Mouse (Mus musculus): ENCODE results near the gene Orc1. TPM values are rescaled to one million over a fixed set of nuclear protein-coding genes. Genes with fewer than 3 reads are reported as not detected.
A peak's percentile ranks its signal among the peaks of the same experiment; 100 is the strongest.

The Orc1 gene
- total and polyA plus RNA-seq, 2 experiments from 2014 or later = 0.85 to 1.5 TPM

- Histone ChIP-seq H3K9me3 (ENCODE audit: low read length) (no peaks in the 10 kb centered on the region), H3K4me3 (ENCODE audit: low read depth, low read length) (no peak overlapping the region), H3K9ac (no peak overlapping the region), H3K27me3 (ENCODE audit: insufficient read depth, low read length) (no peaks in the 10 kb centered on the region), H3K27ac (ENCODE audit: low read depth, low read length) (no peak overlapping the region), H3K36me3 (ENCODE audit: insufficient read depth) (peaks cover 47% of the 10 kb centered on the region), H3K4me2 (ENCODE audit: low read depth) (no peak overlapping the region), H3K4me1 (ENCODE audit: insufficient read depth) (no peaks in the 10 kb centered on the region)
- no peak for ATAC-seq
- no peak for TF ChIP-seq CTCF (IDR thresholded peaks at IDR 0.05; ENCODE audit: low read depth)
- DNase-seq = no peak
- 47% methylated on average over 4 of the region's 4 CpGs for WGBS
These were observed 55.5 kb downstream of the Orc1 start for GRCm38 (mm10) chr4:108634696-108635095.

DNA sequence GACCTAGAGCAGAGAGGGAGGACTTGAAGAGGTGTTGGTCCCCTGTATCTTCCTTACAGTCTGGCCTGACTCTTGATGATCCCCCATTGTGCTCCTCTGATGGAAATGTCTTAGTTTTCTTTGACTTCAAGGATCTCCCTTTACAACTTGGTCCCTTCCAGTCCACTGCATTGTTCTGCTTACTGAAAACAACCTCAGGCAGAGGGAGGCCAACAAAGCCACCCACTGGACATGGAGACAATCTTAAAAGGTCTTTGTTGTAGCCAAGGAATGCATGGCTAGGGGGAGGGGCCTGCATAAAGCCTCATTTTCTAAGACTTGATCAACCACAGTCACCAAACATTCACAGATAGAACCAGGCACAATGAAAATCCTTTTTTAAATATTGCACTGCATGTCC lies 55.9 kb downstream of the Orc1 start:
- Histone ChIP-seq H3K4me3 (ENCODE audit: low read depth, low read length) (no peak overlapping the region), H3K9ac (no peak overlapping the region), H3K9me3 (ENCODE audit: low read length) (no peaks in the 10 kb centered on the region), H3K4me1 (ENCODE audit: insufficient read depth) (no peaks in the 10 kb centered on the region), H3K36me3 (ENCODE audit: insufficient read depth) (peaks cover 43% of the 10 kb centered on the region), H3K27me3 (ENCODE audit: insufficient read depth, low read length) (no peaks in the 10 kb centered on the region), H3K27ac (ENCODE audit: low read depth, low read length) (no peak overlapping the region), H3K4me2 (ENCODE audit: low read depth) (no peak overlapping the region)
- DNase-seq (no peak), ATAC-seq (no peak)
- no peak for TF ChIP-seq CTCF (IDR thresholded peaks at IDR 0.05; ENCODE audit: low read depth)

- no peak for TF ChIP-seq CTCF (IDR thresholded peaks at IDR 0.05; ENCODE audit: low read depth)
- no peak overlapping the region for H3K9ac ChIP-seq
- H3K4me3 ChIP-seq (ENCODE audit: low read depth, low read length) = no peak overlapping the region
- DNase-seq = no peak
- H3K9me3 ChIP-seq (ENCODE audit: low read length) = no peaks in the 10 kb centered on the region
- 84% methylated on average over 3 of the region's 3 CpGs for WGBS
- H3K27me3 ChIP-seq (ENCODE audit: insufficient read depth, low read length) = no peaks in the 10 kb centered on the region
- no peak overlapping the region for H3K4me2 ChIP-seq (ENCODE audit: low read depth)
- peaks cover 48% of the 10 kb centered on the region for H3K36me3 ChIP-seq (ENCODE audit: insufficient read depth)
- no peak for ATAC-seq
- H3K27ac ChIP-seq (ENCODE audit: low read depth, low read length) = no peak overlapping the region
- H3K4me1 ChIP-seq (ENCODE audit: insufficient read depth) = no peaks in the 10 kb centered on the region
These were observed 58.5 kb downstream of the Orc1 start for GRCm38 (mm10) chr4:108637721-108638120.

GRCm38 (mm10) chr4:108638752-108639151 lies 59.5 kb downstream of the Orc1 start:
- peaks cover 52% of the 10 kb centered on the region for H3K36me3 ChIP-seq (ENCODE audit: insufficient read depth)
- TF ChIP-seq CTCF (IDR thresholded peaks at IDR 0.05; ENCODE audit: low read depth) = no peak

GRCm38 (mm10) chr4:108664407-108664806 lies 85.2 kb downstream of the Orc1 start:
- peak; percentile 22 for DNase-seq
- WGBS = 68% methylated on average over 2 of the region's 2 CpGs
- Histone ChIP-seq H3K27me3 (ENCODE audit: insufficient read depth, low read length) (no peaks in the 10 kb centered on the region), H3K4me1 (ENCODE audit: insufficient read depth) (no peaks in the 10 kb centered on the region), H3K27ac (ENCODE audit: low read depth, low read length) (no peak overlapping the region), H3K9ac (no peak overlapping the region), H3K4me2 (ENCODE audit: low read depth) (no peak overlapping the region), H3K36me3 (ENCODE audit: insufficient read depth) (peaks cover 23% of the 10 kb centered on the region), H3K9me3 (ENCODE audit: low read length) (no peaks in the 10 kb centered on the region), H3K4me3 (ENCODE audit: low read depth, low read length) (no peak overlapping the region)
- peak; percentile 56 for TF ChIP-seq CTCF (IDR thresholded peaks at IDR 0.05; ENCODE audit: low read depth)
- peak; percentile 42 for ATAC-seq

More at GRCm38 (mm10) chr4:108638752-108639151, 59.5 kb downstream of the Orc1 start:
- Histone ChIP-seq H3K4me2 (ENCODE audit: low read depth) (no peak overlapping the region), H3K4me3 (ENCODE audit: low read depth, low read length) (no peak overlapping the region), H3K9me3 (ENCODE audit: low read length) (no peaks in the 10 kb centered on the region), H3K27ac (ENCODE audit: low read depth, low read length) (no peak overlapping the region), H3K4me1 (ENCODE audit: insufficient read depth) (no peaks in the 10 kb centered on the region), H3K27me3 (ENCODE audit: insufficient read depth, low read length) (no peaks in the 10 kb centered on the region), H3K9ac (no peak overlapping the region)
- 86% methylated on average over 5 of the region's 5 CpGs for WGBS
- DNase-seq (no peak), ATAC-seq (no peak)

Other genes starting within 250 kb of the Orc1 start
- gene Shisal2a, start 196.1 kb upstream of the Orc1 start, total RNA-seq (2014; rRNA removed) = 1.9 TPM in 1 of 2 replicates, not detected in the other
- gene Shisal2a, start 196.1 kb upstream of the Orc1 start, polyA plus RNA-seq (2015; fragmentation: Nextera tagmentation; extraction: Ambion mirVana) = 3.0 and 4.9 TPM in 2 replicates
- gene Gpx7, start 172.5 kb upstream of the Orc1 start, total RNA-seq (2014; rRNA removed) = 24.1 and 38.5 TPM in 2 replicates
- gene Gpx7, start 172.5 kb upstream of the Orc1 start, polyA plus RNA-seq (2015; fragmentation: Nextera tagmentation; extraction: Ambion mirVana) = 37.5 and 46.4 TPM in 2 replicates
- 87.8 and 89.2 TPM in 2 replicates for gene Tut4, start 120.0 kb upstream of the Orc1 start, total RNA-seq (2014; rRNA removed)
- gene Tut4, start 120.0 kb upstream of the Orc1 start, polyA plus RNA-seq (2015; fragmentation: Nextera tagmentation; extraction: Ambion mirVana) = 19.8 and 37.2 TPM in 2 replicates
- 63.1 and 66.0 TPM in 2 replicates for gene Prpf38a, start 87 bp upstream of the Orc1 start, total RNA-seq (2014; rRNA removed)
- gene Prpf38a, start 87 bp upstream of the Orc1 start, polyA plus RNA-seq (2015; fragmentation: Nextera tagmentation; extraction: Ambion mirVana) = 68.7 and 69.2 TPM in 2 replicates
- gene Cc2d1b, start 40.5 kb downstream of the Orc1 start, total RNA-seq (2014; rRNA removed) = 45.1 and 59.7 TPM in 2 replicates
- gene Cc2d1b, start 40.5 kb downstream of the Orc1 start, polyA plus RNA-seq (2015; fragmentation: Nextera tagmentation; extraction: Ambion mirVana) = 12.0 and 14.5 TPM in 2 replicates
- gene 3110021N24Rik, start 140.2 kb downstream of the Orc1 start, total RNA-seq (2014; rRNA removed) = 0.46 TPM in 1 of 2 replicates, not detected in the other
- gene 3110021N24Rik, start 140.2 kb downstream of the Orc1 start, polyA plus RNA-seq (2015; fragmentation: Nextera tagmentation; extraction: Ambion mirVana) = 1.1 and 1.9 TPM in 2 replicates
- 32.5 and 39.2 TPM in 2 replicates for gene Zfyve9, start 201.4 kb downstream of the Orc1 start, total RNA-seq (2014; rRNA removed)
- 5.1 and 6.8 TPM in 2 replicates for gene Zfyve9, start 201.4 kb downstream of the Orc1 start, polyA plus RNA-seq (2015; fragmentation: Nextera tagmentation; extraction: Ambion mirVana)